Mouse (Mus musculus) kidney, adult 2 months (tissue): ENCODE data around the gene Sema5b.

Source experiments
- CTCF ChIP-seq: fragments of 200-500 bp; conservative IDR thresholded peaks from 2 replicates; pipeline ENCODE4 v1.5.1; 2011; ENCODE audit warnings: low read depth, mild to moderate bottlenecking, control low read depth, low read length, moderate library complexity, mixed read lengths; ENCODE audit not compliant: insufficient read depth, insufficient read length
- POLR2A ChIP-seq: fragments of 200-500 bp; IDR thresholded peaks from one replicate; pipeline ENCODE4 v1.6.1; 2011; ENCODE audit warnings: low read depth, low read length, control low read depth

DNA sequence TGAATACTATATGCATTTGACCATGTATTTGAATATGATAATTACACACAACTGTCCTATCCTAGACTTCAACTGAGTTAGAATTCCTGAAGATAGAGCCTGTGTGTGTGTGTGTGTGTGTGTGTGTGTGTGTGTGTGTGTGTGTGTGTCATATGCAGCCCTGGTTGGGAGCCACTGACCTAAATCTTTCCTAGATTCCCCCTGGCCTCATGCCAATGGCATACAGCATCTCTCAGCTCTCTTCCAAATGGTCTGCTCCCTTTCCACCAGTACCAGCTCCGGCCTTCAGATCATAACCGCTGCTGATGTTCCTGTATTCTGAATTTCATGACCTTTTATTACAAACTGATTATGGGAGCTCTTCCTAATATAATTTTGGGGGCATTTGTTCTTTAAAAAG, 8.4 kb downstream of the Sema5b start:
- TF ChIP-seq CTCF, result no peak
- TF ChIP-seq POLR2A, result no peak
